Mouse (Mus musculus) hindbrain, postnatal 0 days (tissue): ENCODE data around the gene Fam207a. TPM values are rescaled to one million over a fixed set of nuclear protein-coding genes. Genes with fewer than 3 reads are reported as not detected.

ENCODE experiments used
- ATAC-seq: fragments of 200-750 bp; cut with Nextera tagmentation; 2 replicates; pipeline ENCODE4 v1.8.0; 2017; ENCODE audit warnings: mild to moderate bottlenecking, moderate TSS enrichment, moderate library complexity
- DNase-seq: peaks from one replicate; pipeline ENCODE4 v3.0.0-alpha.2; 2015; ENCODE audit warnings: low spot score
- H3K27ac ChIP-seq: fragments of 300-500 bp; sonication (generic); 2 replicates; pipeline ENCODE4 v1.5.1; 2014; ENCODE audit warnings: mild to moderate bottlenecking
- H3K27me3 ChIP-seq: fragments of 300-500 bp; sonication (generic); 2 replicates; pipeline ENCODE4 v1.6.1; 2014; ENCODE audit warnings: low read length, mixed read lengths; ENCODE audit not compliant: insufficient read depth
- H3K36me3 ChIP-seq: fragments of 300-500 bp; sonication (generic); 2 replicates; pipeline ENCODE4 v1.6.1; 2014; ENCODE audit warnings: low read length, mixed read lengths; ENCODE audit not compliant: insufficient read depth
- H3K4me1 ChIP-seq: fragments of 300-500 bp; sonication (generic); 2 replicates; pipeline ENCODE4 v1.6.1; 2014; ENCODE audit warnings: antibody characterized with exemption, low read length, mixed read lengths; ENCODE audit not compliant: insufficient read depth
- H3K4me2 ChIP-seq: fragments of 300-500 bp; sonication (generic); 2 replicates; pipeline ENCODE4 v1.6.1; 2014; ENCODE audit warnings: low read depth, mild to moderate bottlenecking, low read length, moderate library complexity, mixed read lengths
- H3K4me3 ChIP-seq: fragments of 300-500 bp; sonication (generic); 2 replicates; pipeline ENCODE4 v1.5.1; 2014; ENCODE audit warnings: low read length
- H3K9ac ChIP-seq: fragments of 300-500 bp; sonication (generic); replicated peaks from 2 replicates; pipeline ENCODE4 v1.6.1; 2014; ENCODE audit warnings: mild to moderate bottlenecking, low read length, moderate library complexity, mixed read lengths
- H3K9me3 ChIP-seq: fragments of 300-500 bp; sonication (generic); 2 replicates; pipeline ENCODE4 v1.6.1; 2016; ENCODE audit warnings: low read length, mixed read lengths
- CTCF ChIP-seq: IDR thresholded peaks from 2 replicates; pipeline ENCODE4 v1.5.1; 2016; ENCODE audit warnings: antibody characterized with exemption, control low read depth, low read depth
- WGBS: fragments of 180-500 bp; shearing (Covaris S2); extraction: QIAGEN DNeasy Blood & Tissue Kit; methylation state at CpG from one replicate; pipeline ENCODE4 v1.1.7; 2014; 5-methylcytosine and 5-hydroxymethylcytosine counted together
- polyA plus RNA-seq: library from polyadenylated mRNA; unstranded; fragments of >200 nt; fragmentation: Nextera tagmentation; extraction: Ambion mirVana; gene quantifications from 2 replicates; pipeline ENCODE4 v1.2.1, GENCODE M21; 2015
- total RNA-seq: library from RNA; depleted of rRNA; stranded (reverse); fragments of >200 nt; gene quantifications from 2 replicates; pipeline ENCODE4 v1.2.3, GENCODE M21; 2014; rRNA removed

Gene Fam207a
- 43.5 and 56.2 TPM in 2 replicates for total RNA-seq
- polyA plus RNA-seq = 31.8 and 35.9 TPM in 2 replicates

DNA sequence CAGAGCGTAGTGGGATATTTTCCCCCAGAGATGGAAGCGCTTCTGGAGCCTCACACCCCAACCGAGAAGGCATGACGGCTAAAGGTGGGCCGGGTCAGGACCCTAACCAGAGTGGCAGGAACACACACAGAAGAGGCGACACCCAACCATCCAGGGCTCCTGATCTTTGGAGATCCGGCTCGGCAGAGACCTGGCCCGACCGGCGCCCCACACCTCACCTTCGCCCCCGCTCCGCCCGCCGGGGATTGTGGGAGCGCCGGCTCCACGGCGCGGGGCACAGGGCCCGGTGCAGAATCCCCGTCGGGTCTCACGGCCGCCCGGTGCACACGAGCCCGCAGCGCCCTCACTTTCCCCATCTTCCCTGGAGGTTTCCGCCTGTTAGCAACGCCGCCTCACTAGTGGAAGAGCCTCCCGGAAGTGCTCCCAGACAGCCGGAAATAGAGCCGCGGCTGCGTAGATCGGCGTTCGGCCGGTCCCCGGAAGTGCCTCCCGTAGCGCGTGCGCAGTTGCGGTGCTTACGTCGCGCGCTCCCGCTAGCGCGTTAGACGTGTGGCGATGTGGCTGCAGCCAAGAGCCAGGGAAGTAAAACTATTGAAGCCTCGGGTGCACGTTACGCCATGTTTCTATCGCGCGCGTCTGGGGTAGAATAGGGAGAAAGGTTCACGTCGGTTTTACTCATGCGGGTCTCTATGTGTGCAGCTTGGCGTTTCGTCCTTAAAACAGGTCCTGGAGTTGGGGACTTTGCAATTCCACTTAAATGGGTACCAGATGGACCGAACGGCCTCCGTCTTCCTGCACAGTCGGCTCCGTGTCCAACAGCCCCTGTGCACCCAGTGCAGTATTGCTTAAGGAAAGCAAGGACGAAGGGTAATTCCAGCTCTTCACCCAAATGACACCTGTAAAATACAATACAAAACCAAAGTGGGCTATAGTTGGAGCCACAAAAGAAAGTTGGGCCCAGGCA, at the start of gene Fam207a:
Gene Fam207a, minus strand, starts transcription at position 401 of the 964 bp plus-strand sequence.
- H3K4me1 ChIP-seq = peaks cover 13% of the 10 kb centered on the region; the same call in 1 of the 2 replicates
- no peaks in the 10 kb centered on the region for H3K9me3 ChIP-seq
- no peak for TF ChIP-seq CTCF
- H3K9ac ChIP-seq = peak within 1 kb of the TSS; percentile 84
- H3K4me2 ChIP-seq = peak within 1 kb of the TSS; percentile 82
- WGBS = 2% methylated on average over 74 of the region's 75 CpGs
- ATAC-seq = peak; percentile 94
- H3K4me3 ChIP-seq = peak within 1 kb of the TSS; percentile 79
- peak; percentile 98 for DNase-seq
- H3K36me3 ChIP-seq = peaks cover 15% of the 10 kb centered on the region; the same call in 1 of the 2 replicates
- H3K27ac ChIP-seq = peak within 1 kb of the TSS; percentile 84
- no peaks in the 10 kb centered on the region for H3K27me3 ChIP-seq

GRCm38 (mm10) chr10:77565005-77565404, 49.4 kb upstream of the Fam207a start:
- H3K4me1 ChIP-seq = no peaks in the 10 kb centered on the region
- no peak for ATAC-seq
- no peak for TF ChIP-seq CTCF
- H3K9ac ChIP-seq = no peak overlapping the region
- H3K4me3 ChIP-seq = no peak overlapping the region
- DNase-seq = no peak
- no peaks in the 10 kb centered on the region for H3K27me3 ChIP-seq
- 81% methylated on average over 8 of the region's 8 CpGs for WGBS
- H3K27ac ChIP-seq = no peak overlapping the region
- no peaks in the 10 kb centered on the region for H3K9me3 ChIP-seq
- no peak overlapping the region for H3K4me2 ChIP-seq
- no peaks in the 10 kb centered on the region for H3K36me3 ChIP-seq

DNA sequence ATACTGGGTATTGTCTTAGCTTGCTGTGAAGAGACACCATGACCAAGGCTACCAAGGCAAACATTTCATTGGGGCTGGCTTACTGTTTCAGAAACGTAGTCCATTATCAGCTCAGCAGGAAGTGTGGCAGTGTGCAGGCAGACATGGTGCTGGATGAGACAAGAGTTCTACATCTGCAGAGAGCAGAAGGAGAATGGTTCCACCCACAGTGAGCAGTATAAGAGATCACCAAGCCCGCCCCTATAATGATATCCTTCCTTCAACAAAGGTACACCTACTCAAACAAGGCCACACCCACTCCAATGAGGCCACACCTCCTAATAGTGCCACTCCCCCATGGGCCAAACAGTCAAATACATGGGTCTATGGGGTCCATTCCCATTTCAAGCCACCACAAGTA, 45.9 kb upstream of the Fam207a start:
- no peak for TF ChIP-seq CTCF
- Histone ChIP-seq H3K27ac (no peak overlapping the region), H3K9ac (no peak overlapping the region), H3K4me3 (no peak overlapping the region), H3K27me3 (no peaks in the 10 kb centered on the region), H3K4me1 (no peaks in the 10 kb centered on the region), H3K9me3 (no peaks in the 10 kb centered on the region), H3K4me2 (no peak overlapping the region), H3K36me3 (no peaks in the 10 kb centered on the region)
- no peak for DNase-seq
- ATAC-seq = no peak
- 74% methylated on average over 2 of the region's 2 CpGs for WGBS

DNA sequence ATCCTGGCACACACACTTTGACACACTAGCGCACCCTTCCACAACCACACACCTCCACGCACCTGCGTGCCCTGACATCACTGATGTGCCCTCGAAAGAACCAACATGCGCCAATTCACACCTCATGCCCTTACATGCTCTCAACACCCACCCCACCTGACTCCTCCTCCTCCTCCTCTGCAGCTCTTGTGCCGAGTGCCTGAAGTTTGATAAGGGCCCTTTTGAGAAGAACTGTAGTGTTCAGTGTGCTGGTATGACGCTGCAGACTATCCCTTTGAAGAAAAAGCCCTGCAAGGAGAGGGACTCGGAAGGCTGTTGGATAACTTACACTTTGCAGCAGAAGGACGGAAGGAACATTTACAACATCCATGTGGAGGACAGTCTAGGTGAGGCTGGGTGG, 45.2 kb upstream of the Fam207a start:
- TF ChIP-seq CTCF = no peak

GRCm38 (mm10) chr10:77560090-77560489, 44.5 kb upstream of the Fam207a start:
- H3K4me1 ChIP-seq = no peaks in the 10 kb centered on the region
- 84% methylated on average over 11 of the region's 11 CpGs for WGBS

More for the DNA sequence above, 45.2 kb upstream of the Fam207a start:
- DNase-seq = no peak
- no peak for ATAC-seq
- 91% methylated on average over 9 of the region's 9 CpGs for WGBS
- Histone ChIP-seq H3K4me1 (no peaks in the 10 kb centered on the region), H3K4me2 (no peak overlapping the region), H3K27ac (no peak overlapping the region), H3K27me3 (no peaks in the 10 kb centered on the region), H3K9me3 (no peaks in the 10 kb centered on the region), H3K9ac (no peak overlapping the region), H3K4me3 (no peak overlapping the region), H3K36me3 (no peaks in the 10 kb centered on the region)

DNA sequence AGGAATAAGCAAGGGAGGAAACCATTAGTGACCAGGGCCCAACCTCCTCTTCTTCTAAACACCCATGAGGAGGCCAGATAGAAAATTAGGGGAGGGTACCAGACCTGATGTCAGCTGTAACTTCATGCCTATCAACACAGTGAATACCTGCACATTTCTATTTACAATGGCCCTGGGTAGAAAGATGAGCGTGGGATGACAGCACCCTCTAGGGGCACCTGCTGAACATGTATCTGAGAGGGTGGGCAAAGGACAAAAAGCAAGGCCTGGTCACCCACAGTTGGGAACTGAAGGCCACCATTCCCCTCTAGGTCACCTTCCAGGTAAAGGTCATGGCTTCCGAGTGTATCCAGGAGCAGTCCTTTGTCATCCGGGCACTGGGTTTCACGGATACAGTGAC, 42.1 kb upstream of the Fam207a start:
- Histone ChIP-seq H3K9ac (no peak overlapping the region), H3K4me3 (no peak overlapping the region), H3K36me3 (no peaks in the 10 kb centered on the region), H3K27ac (no peak overlapping the region), H3K4me1 (no peaks in the 10 kb centered on the region), H3K27me3 (no peaks in the 10 kb centered on the region), H3K9me3 (no peaks in the 10 kb centered on the region), H3K4me2 (no peak overlapping the region)
- ATAC-seq = no peak
- 90% methylated on average over 4 of the region's 4 CpGs for WGBS
- peak; percentile 49 for TF ChIP-seq CTCF
- no peak for DNase-seq

More at GRCm38 (mm10) chr10:77560090-77560489, 44.5 kb upstream of the Fam207a start:
- no peaks in the 10 kb centered on the region for H3K36me3 ChIP-seq
- ATAC-seq = no peak
- no peak overlapping the region for H3K9ac ChIP-seq
- H3K27me3 ChIP-seq = no peaks in the 10 kb centered on the region
- no peak overlapping the region for H3K4me3 ChIP-seq
- no peaks in the 10 kb centered on the region for H3K9me3 ChIP-seq
- no peak for TF ChIP-seq CTCF
- no peak for DNase-seq
- H3K4me2 ChIP-seq = no peak overlapping the region
- H3K27ac ChIP-seq = no peak overlapping the region

DNA sequence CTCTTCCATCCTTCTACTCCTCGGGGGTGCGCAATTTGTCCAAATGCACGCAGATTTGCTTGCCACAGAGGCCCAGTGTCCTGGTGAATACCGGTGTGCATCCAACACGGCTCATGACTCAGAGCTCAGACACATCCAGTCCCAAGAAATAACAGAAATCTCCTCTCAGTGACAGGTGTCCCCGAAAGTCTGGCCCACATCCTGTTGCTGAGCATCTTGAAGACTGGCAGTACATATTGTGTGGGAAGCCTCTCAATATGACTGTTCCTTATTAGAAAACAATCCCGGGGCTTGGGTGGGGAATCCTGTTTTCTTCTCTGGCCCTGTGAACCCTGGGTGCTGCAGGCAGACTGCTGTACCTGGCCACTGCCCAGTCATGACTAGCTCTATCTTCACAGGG, 41.0 kb upstream of the Fam207a start:
- H3K4me2 ChIP-seq = no peak overlapping the region
- 88% methylated on average over 7 of the region's 7 CpGs for WGBS
- DNase-seq = no peak
- H3K9ac ChIP-seq = no peak overlapping the region
- H3K36me3 ChIP-seq = no peaks in the 10 kb centered on the region
- no peak overlapping the region for H3K4me3 ChIP-seq
- no peaks in the 10 kb centered on the region for H3K4me1 ChIP-seq
- H3K27me3 ChIP-seq = no peaks in the 10 kb centered on the region
- no peak overlapping the region for H3K27ac ChIP-seq
- TF ChIP-seq CTCF = no peak
- H3K9me3 ChIP-seq = no peaks in the 10 kb centered on the region
- ATAC-seq = no peak
